Mouse (Mus musculus) forebrain, embryonic 12.5 days (tissue): ENCODE data around the gene Phxr2. TPM values are rescaled to one million over a fixed set of nuclear protein-coding genes. Genes with fewer than 3 reads are reported as not detected.

ENCODE experiments used
- ATAC-seq: fragments of 200-750 bp; cut with Nextera tagmentation; 2 replicates; pipeline ENCODE4 v1.8.0; 2017; ENCODE audit warnings: moderate TSS enrichment; ENCODE audit not compliant: low FRiP score
- H3K27ac ChIP-seq: fragments of 300-500 bp; sonication (generic); 2 replicates; pipeline ENCODE4 v1.5.1; 2016; ENCODE audit warnings: mild to moderate bottlenecking
- H3K27me3 ChIP-seq: fragments of 300-500 bp; sonication (generic); 2 replicates; pipeline ENCODE4 v1.6.1; 2016; ENCODE audit warnings: mild to moderate bottlenecking
- H3K36me3 ChIP-seq: fragments of 300-500 bp; sonication (generic); replicated peaks from 2 replicates; pipeline ENCODE4 v1.6.1; 2016; ENCODE audit warnings: mild to moderate bottlenecking
- H3K4me1 ChIP-seq: fragments of 300-500 bp; sonication (generic); 2 replicates; pipeline ENCODE4 v1.6.1; 2016
- H3K4me2 ChIP-seq: fragments of 300-500 bp; sonication (generic); 2 replicates; pipeline ENCODE4 v1.6.1; 2016; ENCODE audit warnings: mild to moderate bottlenecking, moderate library complexity
- H3K4me3 ChIP-seq: fragments of 300-500 bp; sonication (generic); replicated peaks from 2 replicates; pipeline ENCODE4 v1.5.1; 2016; ENCODE audit warnings: mild to moderate bottlenecking
- H3K9ac ChIP-seq: fragments of 300-500 bp; sonication (generic); 2 replicates; pipeline ENCODE4 v1.6.1; 2016; ENCODE audit warnings: mild to moderate bottlenecking
- H3K9me3 ChIP-seq: fragments of 300-500 bp; sonication (generic); 2 replicates; pipeline ENCODE4 v1.6.1; 2016
- WGBS: fragments of 180-500 bp; shearing (Covaris S2); methylation state at CpG from one replicate; pipeline ENCODE4 v1.1.7; 2016; 5-methylcytosine and 5-hydroxymethylcytosine counted together
- polyA plus RNA-seq: library from polyadenylated mRNA; unstranded; fragments of >200 nt; fragmentation: Nextera tagmentation; extraction: Ambion mirVana; gene quantifications from 2 replicates; pipeline ENCODE4 v1.2.1, GENCODE M21; 2016

Phxr2 gene
- polyA plus RNA-seq, 1 experiment from 2014 or later: not detected

- no peak overlapping the region for H3K9ac ChIP-seq
- WGBS: 89% methylated on average over 14 of the region's 14 CpGs
- H3K4me2 ChIP-seq: no peak overlapping the region
- ATAC-seq: no peak
- no peak overlapping the region for H3K27ac ChIP-seq
- no peaks in the 10 kb centered on the region for H3K9me3 ChIP-seq
- no peaks in the 10 kb centered on the region for H3K27me3 ChIP-seq
- no peak overlapping the region for H3K4me3 ChIP-seq
- H3K36me3 ChIP-seq: no peaks in the 10 kb centered on the region
- H3K4me1 ChIP-seq: no peaks in the 10 kb centered on the region
These were observed 42.6 kb downstream of the Phxr2 start for GRCm38 (mm10) chr10:99083431-99084003.

- Histone ChIP-seq H3K9ac (no peak overlapping the region), H3K4me2 (no peak overlapping the region), H3K27ac (no peak overlapping the region), H3K4me3 (no peak overlapping the region), H3K36me3 (no peaks in the 10 kb centered on the region), H3K4me1 (no peaks in the 10 kb centered on the region), H3K9me3 (no peaks in the 10 kb centered on the region), H3K27me3 (no peaks in the 10 kb centered on the region)
- ATAC-seq: no peak
- WGBS: 91% methylated on average over 10 of the region's 10 CpGs
These were observed 44.5 kb downstream of the Phxr2 start for GRCm38 (mm10) chr10:99081569-99081990.

GRCm38 (mm10) chr10:99078621-99079020, 47.5 kb downstream of the Phxr2 start:
- 83% methylated on average over 2 of the region's 2 CpGs for WGBS
- Histone ChIP-seq H3K27ac (no peak overlapping the region), H3K36me3 (no peaks in the 10 kb centered on the region), H3K4me2 (no peak overlapping the region), H3K4me1 (no peaks in the 10 kb centered on the region), H3K9me3 (no peaks in the 10 kb centered on the region), H3K27me3 (no peaks in the 10 kb centered on the region), H3K4me3 (no peak overlapping the region), H3K9ac (no peak overlapping the region)
- ATAC-seq: no peak

GRCm38 (mm10) chr10:99076113-99076895, 49.8 kb downstream of the Phxr2 start:
- Histone ChIP-seq H3K9ac (no peak overlapping the region), H3K4me3 (no peak overlapping the region), H3K36me3 (no peaks in the 10 kb centered on the region), H3K27me3 (no peaks in the 10 kb centered on the region), H3K4me1 (no peaks in the 10 kb centered on the region), H3K27ac (no peak overlapping the region), H3K4me2 (no peak overlapping the region), H3K9me3 (no peaks in the 10 kb centered on the region)
- ATAC-seq: no peak
- 85% methylated on average over 18 of the region's 18 CpGs for WGBS

Other genes with a start within 250 kb of the Phxr2 start
- 93.6 and 96.1 TPM in 2 replicates for gene Atp2b1, start 211.9 kb downstream of the Phxr2 start, polyA plus RNA-seq
- 24.6 and 25.5 TPM in 2 replicates for gene Poc1b, start 19.3 kb downstream of the Phxr2 start, polyA plus RNA-seq
- 4.4 and 5.1 TPM in 2 replicates for gene Galnt4, start 18.2 kb downstream of the Phxr2 start, polyA plus RNA-seq
- 37.1 and 40.0 TPM in 2 replicates for gene Dusp6, start 136.9 kb upstream of the Phxr2 start, polyA plus RNA-seq